Mouse (Mus musculus) cortical plate, adult 2 months (tissue): Measurements from ENCODE around the gene Tstd1. TPM values are rescaled to one million over a fixed set of nuclear protein-coding genes. Genes with fewer than 3 reads are reported as not detected.
A peak's percentile ranks its signal among the peaks of the same experiment; 100 is the strongest.

ENCODE experiments used
- H3K27ac ChIP-seq: fragments of 200-500 bp; 2 replicates; pipeline ENCODE4 v1.5.1; 2012; ENCODE audit warnings: low read length, control low read depth, inconsistent platforms; ENCODE audit not compliant: insufficient read depth
- H3K4me1 ChIP-seq: fragments of 200-500 bp; 2 replicates; pipeline ENCODE4 v1.6.1; 2011; ENCODE audit warnings: low read length; ENCODE audit not compliant: control insufficient read depth, insufficient read depth
- H3K4me3 ChIP-seq: fragments of 200-500 bp; 2 replicates; pipeline ENCODE4 v1.5.1; 2011; ENCODE audit warnings: mild to moderate bottlenecking, low read length, control low read depth; ENCODE audit not compliant: insufficient read depth
- CTCF ChIP-seq: fragments of 200-500 bp; IDR thresholded peaks from 2 replicates; pipeline ENCODE4 v1.5.1; 2011; ENCODE audit warnings: mild to moderate bottlenecking, control low read depth, low read length; ENCODE audit not compliant: insufficient read depth; ENCODE audit errors: extremely low read depth
- POLR2A ChIP-seq: fragments of 200-500 bp; IDR thresholded peaks from 2 replicates; pipeline ENCODE4 v1.6.1; 2011; ENCODE audit warnings: mild to moderate bottlenecking, low read length, control low read depth; ENCODE audit not compliant: insufficient read depth; ENCODE audit errors: extremely low read depth
- polyA plus RNA-seq: library from polyadenylated mRNA; depleted of rRNA; stranded (reverse); fragments of >200 nt; gene quantifications from 2 replicates; pipeline ENCODE4 v1.2.3, GENCODE M21; 2012

Tstd1 gene
- polyA plus RNA-seq, 1 experiment = 2.1 TPM

DNA sequence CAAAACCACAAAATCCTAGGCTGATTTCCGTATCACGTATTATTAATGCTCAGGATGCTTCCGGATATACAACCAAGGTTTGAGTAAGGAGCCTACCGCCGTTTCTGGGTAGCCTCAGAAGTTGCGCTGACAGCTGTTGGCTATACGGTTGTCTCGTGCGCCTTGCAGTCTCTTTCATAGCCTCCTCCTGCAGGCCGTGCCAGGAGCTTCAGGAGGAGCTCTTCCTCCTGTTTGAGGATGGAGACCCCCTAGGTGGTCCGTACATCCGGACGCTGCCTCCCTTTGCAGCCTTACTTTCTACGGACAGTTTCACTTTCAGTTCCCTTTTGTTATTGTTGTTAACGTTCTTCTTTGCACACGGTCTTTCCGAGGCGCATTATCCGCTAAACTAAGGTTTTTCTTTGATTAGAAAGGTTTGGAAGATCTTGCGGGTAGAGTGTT is 6.7 kb upstream of the Tstd1 start:
- peak overlapping the region; percentile 89 for H3K4me3 ChIP-seq
- no peaks in the 10 kb centered on the region; the same call in 1 of the 2 replicates for H3K4me1 ChIP-seq
- no peak for TF ChIP-seq CTCF
- TF ChIP-seq POLR2A = 0 out of 2 replicates have a peak, but pooled peaks have one; percentile 7
- peak overlapping the region; percentile 95 for H3K27ac ChIP-seq

GRCm38 (mm10) chr1:171412446-171412845 is 6.2 kb upstream of the Tstd1 start:
- Histone ChIP-seq H3K4me1 (no peaks in the 10 kb centered on the region; the same call in 1 of the 2 replicates), H3K27ac (no peak overlapping the region)
- TF ChIP-seq CTCF (no peak), POLR2A (no peak)

DNA sequence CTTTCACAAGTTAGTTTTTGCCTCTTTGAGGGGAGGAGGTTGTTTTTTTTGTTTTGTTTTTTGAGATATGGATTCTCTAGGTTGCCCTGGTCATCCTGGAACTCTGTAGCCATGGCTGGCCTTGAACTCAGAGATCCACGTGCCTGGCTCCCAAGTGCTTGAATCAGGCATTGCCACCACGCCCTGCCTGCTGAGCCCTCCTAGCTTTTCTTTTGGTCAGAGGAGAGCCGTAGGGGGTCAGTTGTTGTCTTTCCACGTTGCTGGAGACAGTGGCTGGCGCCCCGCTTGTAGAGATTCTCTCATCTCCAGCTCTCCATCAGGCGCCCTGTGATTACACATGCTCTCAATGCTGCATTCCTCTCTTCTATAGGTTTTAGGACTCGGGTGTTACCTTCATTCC is 5.1 kb upstream of the Tstd1 start:
- H3K27ac ChIP-seq = no peak overlapping the region
- TF ChIP-seq POLR2A (no peak), CTCF (no peak)
- H3K4me3 ChIP-seq = no peak overlapping the region
- H3K4me1 ChIP-seq = no peaks in the 10 kb centered on the region; the same call in 1 of the 2 replicates

More at GRCm38 (mm10) chr1:171412446-171412845, 6.2 kb upstream of the Tstd1 start:
- peak overlapping the region; percentile 89 for H3K4me3 ChIP-seq

DNA sequence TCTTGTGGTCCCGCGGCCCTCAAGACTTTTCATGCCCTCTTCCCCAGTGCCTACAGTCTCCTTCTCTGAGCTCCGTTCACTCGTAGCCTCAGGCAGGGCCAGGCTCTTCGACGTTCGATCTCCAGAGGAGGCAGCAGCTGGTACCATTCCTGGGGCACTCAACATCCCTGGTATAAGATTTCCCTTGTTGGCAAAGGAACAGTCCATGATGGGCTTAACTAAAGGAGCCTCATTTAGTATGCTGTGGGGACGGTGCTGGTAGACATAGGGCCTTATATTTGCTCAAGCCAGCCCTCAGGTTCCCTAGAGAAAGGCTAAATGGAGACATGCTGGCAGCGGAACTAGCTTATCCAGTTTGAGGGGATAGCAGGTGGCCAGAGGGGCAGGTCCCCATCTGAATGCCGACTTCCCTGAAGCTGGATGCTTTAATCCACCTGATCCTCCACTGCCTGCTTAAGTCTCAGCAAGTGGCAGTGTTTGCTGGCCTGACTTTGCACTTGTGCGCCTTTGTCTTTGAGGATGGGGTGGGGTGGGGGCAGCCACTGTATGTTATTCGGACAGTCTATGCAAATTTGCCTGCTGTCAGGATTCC is 715 bp downstream of the Tstd1 start:
- H3K27ac ChIP-seq = no peak overlapping the region
- TF ChIP-seq POLR2A (no peak), CTCF (no peak)
- no peaks in the 10 kb centered on the region for H3K4me1 ChIP-seq
- no peak overlapping the region for H3K4me3 ChIP-seq

- Histone ChIP-seq H3K27ac (no peak overlapping the region), H3K4me3 (no peak overlapping the region), H3K4me1 (no peaks in the 10 kb centered on the region)
- no peak for TF ChIP-seq CTCF
- no peak for TF ChIP-seq POLR2A
Observed at GRCm38 (mm10) chr1:171419905-171420304, 1.2 kb downstream of the Tstd1 start.

DNA sequence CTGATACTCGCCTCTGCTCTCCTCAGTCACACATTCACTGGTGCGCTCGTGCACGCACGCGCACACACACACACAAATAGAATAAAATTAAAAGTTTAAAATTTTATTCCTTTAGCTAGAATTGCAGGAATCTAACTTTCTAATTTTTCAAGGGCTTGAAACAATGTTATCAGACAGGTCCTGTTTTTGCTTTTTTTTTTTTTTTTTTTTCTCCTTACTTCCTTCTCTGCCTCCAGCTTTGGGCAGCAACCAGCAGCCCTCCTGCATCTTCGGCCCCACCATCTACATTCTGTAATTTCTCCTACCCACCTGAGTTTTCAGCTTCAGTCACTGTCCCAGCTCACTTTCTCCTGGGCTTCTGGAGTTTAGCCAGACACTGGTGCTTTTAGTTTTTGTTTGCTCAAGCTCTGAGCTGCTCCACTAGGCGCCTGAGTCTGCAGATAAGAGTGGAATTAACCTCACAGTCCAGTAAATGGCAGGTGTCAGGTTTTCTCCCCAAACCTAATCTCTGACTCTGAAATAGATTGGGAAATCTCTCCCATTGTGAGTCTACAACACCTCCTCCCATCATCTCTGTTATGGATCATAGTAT is 3.9 kb downstream of the Tstd1 start:
- Histone ChIP-seq H3K27ac (no peak overlapping the region), H3K4me1 (no peaks in the 10 kb centered on the region), H3K4me3 (no peak overlapping the region)
- TF ChIP-seq CTCF = no peak
- TF ChIP-seq POLR2A = no peak

- no peaks in the 10 kb centered on the region for H3K4me1 ChIP-seq
- no peak for TF ChIP-seq POLR2A
- TF ChIP-seq CTCF = no peak
- no peak overlapping the region for H3K4me3 ChIP-seq
- no peak overlapping the region for H3K27ac ChIP-seq
Observed at GRCm38 (mm10) chr1:171424638-171425037, 6.0 kb downstream of the Tstd1 start.

DNA sequence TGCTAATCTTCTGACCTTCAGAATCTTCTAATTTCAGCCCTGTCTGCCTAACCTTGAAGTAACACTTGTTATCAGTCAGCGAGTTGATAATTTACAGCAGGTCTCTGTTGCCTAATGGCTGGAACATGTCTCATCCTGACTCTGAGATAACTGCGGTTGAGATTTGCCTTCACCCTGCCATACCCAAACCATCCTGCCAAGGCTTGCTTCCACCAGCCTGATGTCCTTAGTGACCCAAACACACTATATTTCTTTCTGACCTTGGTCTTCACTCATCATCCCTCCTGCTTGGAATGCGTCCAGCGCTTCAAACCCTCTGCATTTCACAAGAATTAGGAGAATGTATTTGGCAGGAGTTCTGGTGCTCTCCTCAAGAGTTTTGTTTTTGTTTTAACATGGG is 6.5 kb downstream of the Tstd1 start:
- H3K4me1 ChIP-seq = no peaks in the 10 kb centered on the region
- TF ChIP-seq POLR2A (no peak), CTCF (no peak)
- H3K4me3 ChIP-seq = no peak overlapping the region
- no peak overlapping the region for H3K27ac ChIP-seq

DNA sequence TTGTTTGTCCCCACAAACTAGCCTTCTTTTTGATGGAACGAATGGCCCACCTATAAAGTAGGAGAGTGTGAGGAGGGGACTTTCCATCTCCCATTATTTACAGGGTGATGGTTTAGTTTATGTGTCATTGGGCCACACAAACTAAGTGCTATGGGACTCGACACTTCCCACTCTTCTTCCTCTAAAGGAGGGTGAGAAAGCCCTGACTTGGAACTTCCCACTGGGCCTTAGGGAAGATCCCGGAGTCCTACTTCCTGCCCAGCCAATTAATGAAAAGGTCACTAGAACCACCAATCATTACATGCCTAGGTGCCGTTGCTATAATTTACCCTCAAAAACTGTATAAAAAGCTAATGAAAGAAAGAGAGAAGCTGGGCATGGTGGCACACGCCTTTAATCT is 13.5 kb downstream of the Tstd1 start:
- Histone ChIP-seq H3K27ac (no peak overlapping the region), H3K4me3 (no peak overlapping the region), H3K4me1 (no peaks in the 10 kb centered on the region)
- no peak for TF ChIP-seq POLR2A
- no peak for TF ChIP-seq CTCF

- TF ChIP-seq POLR2A = no peak
- TF ChIP-seq CTCF = no peak
Observed at GRCm38 (mm10) chr1:171435288-171435814, 16.7 kb downstream of the Tstd1 start.

More at GRCm38 (mm10) chr1:171435288-171435814, 16.7 kb downstream of the Tstd1 start:
- Histone ChIP-seq H3K27ac (no peak overlapping the region), H3K4me1 (no peaks in the 10 kb centered on the region), H3K4me3 (no peak overlapping the region)
